Mouse (Mus musculus) midbrain, postnatal 0 days (tissue): ENCODE measurements around the gene Gsap. TPM values are rescaled to one million over a fixed set of nuclear protein-coding genes. Genes with fewer than 3 reads are reported as not detected.

Experiments
- ATAC-seq: fragments of 200-750 bp; cut with Nextera tagmentation; 2 replicates; pipeline ENCODE4 v1.8.0; 2017; ENCODE audit warnings: moderate number of reproducible peaks, mild to moderate bottlenecking, moderate TSS enrichment, moderate library complexity; ENCODE audit not compliant: low FRiP score
- DNase-seq: peaks from one replicate; pipeline ENCODE4 v3.0.0-alpha.2; 2015; ENCODE audit warnings: low spot score
- H3K27ac ChIP-seq: fragments of 300-500 bp; sonication (generic); 2 replicates; pipeline ENCODE4 v1.5.1; 2014; ENCODE audit warnings: low read depth, mild to moderate bottlenecking, low read length, mixed read lengths
- H3K27me3 ChIP-seq: fragments of 300-500 bp; sonication (generic); 2 replicates; pipeline ENCODE4 v1.6.1; 2014; ENCODE audit warnings: low read length, control low read depth, mixed read lengths; ENCODE audit not compliant: insufficient read depth
- H3K36me3 ChIP-seq: fragments of 300-500 bp; sonication (generic); 2 replicates; pipeline ENCODE4 v1.6.1; 2014; ENCODE audit warnings: low read length, control low read depth, mixed read lengths; ENCODE audit not compliant: insufficient read depth
- H3K4me1 ChIP-seq: fragments of 300-500 bp; sonication (generic); 2 replicates; pipeline ENCODE4 v1.6.1; 2014; ENCODE audit warnings: mild to moderate bottlenecking, control low read depth, antibody characterized with exemption, low read length, mixed read lengths; ENCODE audit not compliant: insufficient read depth
- H3K4me2 ChIP-seq: fragments of 300-500 bp; sonication (generic); 2 replicates; pipeline ENCODE4 v1.6.1; 2014; ENCODE audit warnings: low read depth, mild to moderate bottlenecking, low read length, mixed read lengths; ENCODE audit not compliant: poor library complexity, severe bottlenecking
- H3K4me3 ChIP-seq: fragments of 300-500 bp; sonication (generic); 2 replicates; pipeline ENCODE4 v1.5.1; 2014; ENCODE audit warnings: low read depth, mild to moderate bottlenecking, low read length, moderate library complexity
- H3K9ac ChIP-seq: fragments of 300-500 bp; sonication (generic); replicated peaks from 2 replicates; pipeline ENCODE4 v1.6.1; 2014; ENCODE audit warnings: mild to moderate bottlenecking, low read length, moderate library complexity, mixed read lengths; ENCODE audit not compliant: poor library complexity, severe bottlenecking
- H3K9me3 ChIP-seq: fragments of 300-500 bp; sonication (generic); 2 replicates; pipeline ENCODE4 v1.6.1; 2016; ENCODE audit warnings: low read length, control low read depth
- CTCF ChIP-seq: IDR thresholded peaks from 2 replicates; pipeline ENCODE4 v1.5.1; 2016; ENCODE audit warnings: antibody characterized with exemption, mild to moderate bottlenecking
- WGBS: fragments of 180-500 bp; shearing (Covaris S2); extraction: QIAGEN DNeasy Blood & Tissue Kit; methylation state at CpG from one replicate; pipeline ENCODE4 v1.1.7; 2014; 5-methylcytosine and 5-hydroxymethylcytosine counted together
- polyA plus RNA-seq: library from polyadenylated mRNA; unstranded; fragments of >200 nt; fragmentation: Nextera tagmentation; extraction: Ambion mirVana; gene quantifications from 2 replicates; pipeline ENCODE4 v1.2.1, GENCODE M21; 2015
- total RNA-seq: library from RNA; depleted of rRNA; stranded (reverse); fragments of >200 nt; gene quantifications from 2 replicates; pipeline ENCODE4 v1.2.3, GENCODE M21; 2014

Gene Gsap
- total and polyA plus RNA-seq, 2 experiments from 2014 or later: 5.3 to 7.2 TPM

DNA sequence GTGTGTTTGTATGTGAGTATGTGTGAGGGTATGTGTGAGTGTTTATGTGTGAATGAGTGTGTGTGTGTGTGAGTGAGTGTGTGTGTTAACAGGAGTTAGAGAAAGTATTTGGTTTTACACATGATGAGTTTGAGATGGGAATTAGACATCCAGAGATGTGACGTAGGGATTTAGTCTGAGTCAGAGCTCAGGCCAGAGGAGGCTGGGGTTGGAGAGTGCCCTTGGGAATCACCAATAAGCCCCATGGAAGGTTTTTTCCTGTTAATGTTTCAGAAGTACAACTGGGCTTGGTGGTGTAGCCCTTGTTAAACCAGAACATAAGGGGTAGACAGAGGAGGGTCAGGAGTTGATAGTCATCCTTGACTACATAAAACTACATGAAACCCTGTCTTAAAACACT is 25.4 kb downstream of the Gsap start:
- no peak for DNase-seq
- TF ChIP-seq CTCF: no peak
- H3K4me3 ChIP-seq: no peak overlapping the region
- H3K9ac ChIP-seq: no peak overlapping the region
- no peaks in the 10 kb centered on the region for H3K27me3 ChIP-seq
- no peak overlapping the region for H3K4me2 ChIP-seq
- H3K36me3 ChIP-seq: no peaks in the 10 kb centered on the region
- 72% methylated on average over 1 of the region's 1 CpGs for WGBS
- no peaks in the 10 kb centered on the region for H3K4me1 ChIP-seq
- H3K27ac ChIP-seq: no peak overlapping the region
- no peaks in the 10 kb centered on the region for H3K9me3 ChIP-seq
- no peak for ATAC-seq

DNA sequence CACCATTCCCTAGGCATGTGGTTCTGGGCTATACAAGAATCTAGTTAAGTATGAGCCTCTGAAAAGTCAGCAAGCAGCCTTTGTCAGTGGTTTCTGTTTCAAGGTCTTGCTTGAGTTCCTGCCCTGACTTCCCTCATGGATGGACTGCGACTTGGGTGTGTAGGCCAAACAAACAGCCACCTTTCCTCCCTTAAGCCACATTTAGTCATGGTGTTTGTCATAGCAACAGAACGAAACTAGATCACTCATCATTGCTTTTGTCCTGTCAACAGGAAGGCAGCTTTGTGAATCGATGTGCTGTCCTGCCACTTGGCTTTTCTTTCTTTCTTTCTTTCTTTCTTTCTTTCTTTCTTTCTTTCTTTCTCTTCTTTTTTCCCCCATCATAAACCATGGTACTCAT is 26.9 kb downstream of the Gsap start:
- 86% methylated on average over 3 of the region's 3 CpGs for WGBS
- Histone ChIP-seq H3K36me3 (no peaks in the 10 kb centered on the region), H3K27ac (no peak overlapping the region), H3K9me3 (no peaks in the 10 kb centered on the region), H3K27me3 (no peaks in the 10 kb centered on the region), H3K4me3 (no peak overlapping the region), H3K9ac (no peak overlapping the region), H3K4me1 (no peaks in the 10 kb centered on the region), H3K4me2 (no peak overlapping the region)
- no peak for ATAC-seq
- TF ChIP-seq CTCF: no peak
- no peak for DNase-seq

DNA sequence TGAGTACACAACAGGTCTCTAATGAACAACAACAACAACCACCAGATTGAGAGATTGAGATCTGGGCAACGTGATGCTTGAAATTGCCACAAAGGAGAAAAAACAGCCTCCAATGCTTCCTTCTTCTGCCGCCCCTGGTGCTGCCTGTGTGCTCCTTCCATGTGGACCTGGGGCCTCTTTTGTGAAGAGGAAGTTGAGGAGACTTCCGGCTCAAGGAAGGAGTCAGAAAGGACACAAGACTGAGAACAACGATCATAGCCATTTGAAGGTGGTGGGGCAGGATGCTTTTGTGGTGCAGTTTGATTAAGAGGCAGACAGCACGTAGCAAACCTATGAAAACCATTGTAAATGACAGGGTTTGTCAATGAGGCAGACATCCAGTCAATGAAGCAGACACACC is 27.7 kb downstream of the Gsap start:
- Histone ChIP-seq H3K27me3 (no peaks in the 10 kb centered on the region), H3K9me3 (no peaks in the 10 kb centered on the region), H3K9ac (no peak overlapping the region), H3K36me3 (no peaks in the 10 kb centered on the region), H3K4me1 (no peaks in the 10 kb centered on the region), H3K4me3 (no peak overlapping the region), H3K27ac (no peak overlapping the region), H3K4me2 (no peak overlapping the region)
- 90% methylated on average over 5 of the region's 5 CpGs for WGBS
- DNase-seq (no peak), ATAC-seq (no peak)
- no peak for TF ChIP-seq CTCF

DNA sequence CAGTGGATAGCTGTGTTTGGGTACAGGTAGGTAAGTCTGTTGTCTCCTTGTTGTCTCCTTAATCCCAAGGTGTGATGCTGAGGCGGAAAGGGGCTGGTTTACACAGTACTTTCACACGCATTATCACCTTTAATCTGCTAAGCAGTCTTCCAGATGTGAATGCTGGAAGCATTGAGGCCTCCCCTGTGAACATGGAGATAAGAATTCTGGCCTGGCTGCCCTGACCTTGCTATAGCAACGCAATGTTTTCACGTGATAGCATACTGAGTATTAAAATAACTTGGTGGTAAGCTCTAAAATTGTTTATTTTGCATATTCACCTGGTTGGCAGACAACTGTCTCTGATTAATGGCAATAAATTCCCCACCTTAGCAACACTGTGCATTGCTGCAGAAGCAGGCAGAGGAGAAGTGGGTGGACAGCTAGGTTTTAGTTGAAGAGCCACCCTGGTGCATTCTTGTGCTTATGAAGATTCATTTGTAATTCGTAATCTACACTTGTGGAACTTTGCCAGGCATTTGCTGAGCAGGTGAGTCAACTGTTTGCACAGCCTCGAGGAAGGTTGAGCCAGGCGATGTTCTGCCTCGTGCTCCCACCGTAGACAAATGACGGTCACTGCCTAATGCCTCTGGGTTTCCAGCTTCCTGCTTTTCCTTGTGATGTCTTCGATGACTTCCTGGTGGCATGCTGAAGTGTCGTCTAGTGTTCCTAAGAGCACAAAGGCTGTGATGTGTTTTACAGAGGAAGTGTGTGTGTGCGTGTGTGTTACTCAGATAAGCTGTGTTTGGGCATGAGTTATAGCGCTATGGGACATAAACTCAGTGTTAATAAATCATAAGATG is 31.6 kb downstream of the Gsap start:
- Histone ChIP-seq H3K4me3 (no peak overlapping the region), H3K27ac (no peak overlapping the region), H3K9ac (no peak overlapping the region), H3K36me3 (no peaks in the 10 kb centered on the region), H3K27me3 (no peaks in the 10 kb centered on the region), H3K4me1 (no peaks in the 10 kb centered on the region), H3K4me2 (no peak overlapping the region), H3K9me3 (no peaks in the 10 kb centered on the region)
- DNase-seq (peak; percentile 3), ATAC-seq (no peak)
- no peak for TF ChIP-seq CTCF
- 82% methylated on average over 14 of the region's 14 CpGs for WGBS

DNA sequence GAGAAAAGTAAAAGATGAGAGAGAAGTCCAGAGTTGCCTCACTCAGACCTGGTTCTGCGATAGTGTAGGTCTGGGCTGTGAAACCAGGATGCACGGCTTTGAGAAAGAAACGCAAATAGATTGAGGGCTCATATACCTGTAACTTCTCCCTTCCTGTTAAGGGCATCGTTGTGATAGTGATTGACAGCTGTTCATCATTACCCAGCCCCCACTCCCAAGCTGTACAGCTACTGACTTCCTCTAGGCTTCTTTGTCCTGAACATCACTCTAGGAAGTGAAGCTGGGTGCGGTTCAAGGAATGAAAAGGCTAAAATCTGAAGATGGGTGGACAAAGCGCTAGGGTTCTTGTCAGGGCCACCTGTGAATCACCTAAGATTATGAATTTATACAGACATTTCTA is 46.8 kb downstream of the Gsap start:
- 92% methylated on average over 6 of the region's 6 CpGs for WGBS
- no peak overlapping the region for H3K27ac ChIP-seq
- H3K27me3 ChIP-seq: no peaks in the 10 kb centered on the region
- H3K4me3 ChIP-seq: no peak overlapping the region
- no peak for ATAC-seq
- H3K36me3 ChIP-seq: no peaks in the 10 kb centered on the region
- DNase-seq: no peak
- no peak overlapping the region for H3K9ac ChIP-seq
- TF ChIP-seq CTCF: no peak
- H3K9me3 ChIP-seq: no peaks in the 10 kb centered on the region
- H3K4me1 ChIP-seq: no peaks in the 10 kb centered on the region
- H3K4me2 ChIP-seq: no peak overlapping the region

DNA sequence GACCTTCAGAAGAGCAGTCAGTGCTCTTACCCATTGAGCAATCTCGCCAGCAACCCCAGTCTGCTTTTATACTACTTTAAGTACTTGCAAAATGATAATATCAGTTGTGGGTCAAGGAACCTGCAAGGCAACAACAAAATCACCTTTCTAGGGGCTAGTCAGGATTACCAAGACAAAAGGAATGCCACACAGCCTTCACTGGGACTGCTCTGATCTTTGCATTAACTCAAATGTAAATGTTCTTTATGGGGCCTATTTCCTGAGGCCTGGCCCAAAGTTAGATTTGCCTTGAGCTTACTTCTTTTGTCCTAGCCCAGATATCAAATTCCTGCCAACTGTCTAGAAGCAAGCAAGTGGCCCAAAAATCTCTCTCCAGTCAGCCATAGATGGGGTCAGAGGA is 58.5 kb downstream of the Gsap start:
- H3K27me3 ChIP-seq: no peaks in the 10 kb centered on the region
- DNase-seq (no peak), ATAC-seq (no peak)
- H3K4me1 ChIP-seq: no peaks in the 10 kb centered on the region
- H3K4me3 ChIP-seq: no peak overlapping the region
- no peak overlapping the region for H3K9ac ChIP-seq
- H3K27ac ChIP-seq: no peak overlapping the region
- TF ChIP-seq CTCF: no peak
- no peak overlapping the region for H3K4me2 ChIP-seq
- no peaks in the 10 kb centered on the region for H3K9me3 ChIP-seq
- H3K36me3 ChIP-seq: no peaks in the 10 kb centered on the region
- 89% methylated on average over 1 of the region's 1 CpGs for WGBS
